Mouse (Mus musculus) limb, embryonic 14.5 days (tissue): ENCODE measurements around the gene Mt1. TPM values are rescaled to one million over a fixed set of nuclear protein-coding genes. Genes with fewer than 3 reads are reported as not detected.

Source experiments
- ATAC-seq: fragments of 200-750 bp; cut with Nextera tagmentation; 2 replicates; pipeline ENCODE4 v1.8.0; 2017; ENCODE audit warnings: low read depth, moderate number of reproducible peaks, moderate TSS enrichment; ENCODE audit not compliant: low FRiP score
- DNase-seq: peaks from one replicate; pipeline ENCODE4 v3.0.0-alpha.2; 2015; ENCODE audit warnings: low spot score
- H3K27ac ChIP-seq: fragments of 300-500 bp; sonication (generic); replicated peaks from 2 replicates; pipeline ENCODE4 v1.5.1; 2014; ENCODE audit warnings: low read depth, mild to moderate bottlenecking, low read length, moderate library complexity, mixed read lengths
- H3K27me3 ChIP-seq: fragments of 300-500 bp; sonication (generic); 2 replicates; pipeline ENCODE4 v1.6.1; 2014; ENCODE audit warnings: low read length, mixed read lengths; ENCODE audit not compliant: control insufficient read depth, insufficient read depth
- H3K36me3 ChIP-seq: fragments of 300-500 bp; sonication (generic); 2 replicates; pipeline ENCODE4 v1.6.1; 2014; ENCODE audit warnings: mild to moderate bottlenecking, low read length, moderate library complexity, mixed read lengths; ENCODE audit not compliant: control insufficient read depth, insufficient read depth
- H3K4me1 ChIP-seq: fragments of 300-500 bp; sonication (generic); 2 replicates; pipeline ENCODE4 v1.6.1; 2014; ENCODE audit warnings: antibody characterized with exemption, low read length, mixed read lengths; ENCODE audit not compliant: control insufficient read depth, insufficient read depth
- H3K4me2 ChIP-seq: fragments of 300-500 bp; sonication (generic); replicated peaks from 2 replicates; pipeline ENCODE4 v1.6.1; 2014; ENCODE audit warnings: low read depth, mild to moderate bottlenecking, low read length, moderate library complexity; ENCODE audit not compliant: severe bottlenecking
- H3K4me3 ChIP-seq: fragments of 300-500 bp; sonication (generic); replicated peaks from 2 replicates; pipeline ENCODE4 v1.5.1; 2014; ENCODE audit warnings: low read length
- H3K9ac ChIP-seq: fragments of 300-500 bp; sonication (generic); 2 replicates; pipeline ENCODE4 v1.6.1; 2014; ENCODE audit warnings: mild to moderate bottlenecking, low read depth, low read length, moderate library complexity; ENCODE audit not compliant: severe bottlenecking
- H3K9me3 ChIP-seq: fragments of 300-500 bp; sonication (generic); 2 replicates; pipeline ENCODE4 v1.6.1; 2016; ENCODE audit warnings: low read length; ENCODE audit not compliant: control insufficient read depth
- POLR2A ChIP-seq: fragments of 200-500 bp; IDR thresholded peaks from 2 replicates; pipeline ENCODE4 v1.8.0; 2012; ENCODE audit warnings: inconsistent platforms, mild to moderate bottlenecking, moderate library complexity, borderline replicate concordance; ENCODE audit not compliant: insufficient read depth, insufficient read length; ENCODE audit errors: extremely low read depth
- WGBS: fragments of 180-500 bp; shearing (Covaris S2); extraction: QIAGEN DNeasy Blood & Tissue Kit; methylation state at CpG from one replicate; pipeline ENCODE4 v1.1.7; 2014; 5-methylcytosine and 5-hydroxymethylcytosine counted together
- polyA plus RNA-seq, 2 experiments: library from polyadenylated mRNA; depleted of rRNA in 1 of 2; stranded (reverse) in 1 of 2; unstranded in 1 of 2; fragments of >200 nt; fragmentation: Nextera tagmentation in 1 of 2; extraction: Ambion mirVana in 1 of 2; gene quantifications; 2 replicates each; pipeline versions ENCODE4 v1.2.1 to v1.2.3; 2012 to 2014

Gene Mt1
- polyA plus RNA-seq, 2 experiments, result 91.7 to 158 TPM

GRCm38 (mm10) chr8:94209639-94210038 is 30.8 kb downstream of the Mt1 start:
- no peak for TF ChIP-seq POLR2A
- no peak overlapping the region for H3K9ac ChIP-seq
- H3K4me3 ChIP-seq, result no peak overlapping the region
- no peaks in the 10 kb centered on the region for H3K27me3 ChIP-seq
- H3K27ac ChIP-seq, result no peak overlapping the region
- H3K36me3 ChIP-seq, result no peaks in the 10 kb centered on the region
- H3K9me3 ChIP-seq, result no peaks in the 10 kb centered on the region
- WGBS, result 83% methylated on average over 6 of the region's 6 CpGs
- peaks cover 4% of the 10 kb centered on the region; the same call in 1 of the 2 replicates for H3K4me1 ChIP-seq
- H3K4me2 ChIP-seq, result no peak overlapping the region
- ATAC-seq (no peak), DNase-seq (no peak)

- no peak overlapping the region for H3K4me2 ChIP-seq
- H3K36me3 ChIP-seq, result no peaks in the 10 kb centered on the region
- DNase-seq (no peak), ATAC-seq (no peak)
- 71% methylated on average over 3 of the region's 3 CpGs for WGBS
- no peak overlapping the region for H3K4me3 ChIP-seq
- no peak for TF ChIP-seq POLR2A
- H3K9ac ChIP-seq, result no peak overlapping the region
- no peaks in the 10 kb centered on the region for H3K9me3 ChIP-seq
- no peaks in the 10 kb centered on the region for H3K27me3 ChIP-seq
- H3K27ac ChIP-seq, result no peak overlapping the region
- peaks cover 7% of the 10 kb centered on the region for H3K4me1 ChIP-seq
Observed at GRCm38 (mm10) chr8:94210225-94210624, 31.3 kb downstream of the Mt1 start.

GRCm38 (mm10) chr8:94213819-94214218 is 34.9 kb downstream of the Mt1 start:
- DNase-seq (no peak), ATAC-seq (no peak)
- peak overlapping the region; percentile 92 for H3K4me2 ChIP-seq
- no peaks in the 10 kb centered on the region for H3K27me3 ChIP-seq
- WGBS, result 70% methylated on average over 6 of the region's 6 CpGs
- H3K9ac ChIP-seq, result 0 out of 2 replicates have a peak overlapping the region, but pooled peaks have one; percentile 79
- H3K36me3 ChIP-seq, result no peaks in the 10 kb centered on the region
- H3K4me1 ChIP-seq, result peaks cover 9% of the 10 kb centered on the region
- TF ChIP-seq POLR2A, result no peak
- no peaks in the 10 kb centered on the region for H3K9me3 ChIP-seq
- no peak overlapping the region for H3K27ac ChIP-seq
- H3K4me3 ChIP-seq, result peak overlapping the region; percentile 82

GRCm38 (mm10) chr8:94214252-94215173 is 35.6 kb downstream of the Mt1 start, which contains the start of gene Nup93:
Nup93 (plus strand) TSS chr8:94214564.
- Histone ChIP-seq H3K36me3 (no peaks in the 10 kb centered on the region), H3K4me3 (peak within 1 kb of the TSS; percentile 82), H3K4me2 (peak within 1 kb of the TSS; percentile 92), H3K9ac (peak within 1 kb of the TSS; percentile 79), H3K4me1 (peaks cover 9% of the 10 kb centered on the region), H3K9me3 (no peaks in the 10 kb centered on the region), H3K27ac (no peak within 1 kb of the TSS), H3K27me3 (no peaks in the 10 kb centered on the region)
- ATAC-seq (peak; percentile 98), DNase-seq (peak; percentile 98)
- TF ChIP-seq POLR2A, result no peak
- under 1% methylated on average over 56 of the region's 68 CpGs for WGBS

- no peaks in the 10 kb centered on the region for H3K27me3 ChIP-seq
- no peak overlapping the region for H3K4me2 ChIP-seq
- no peak overlapping the region for H3K4me3 ChIP-seq
- no peaks in the 10 kb centered on the region for H3K4me1 ChIP-seq
- TF ChIP-seq POLR2A, result no peak
- H3K36me3 ChIP-seq, result peaks cover 2% of the 10 kb centered on the region; the same call in 1 of the 2 replicates
- no peak for DNase-seq
- no peaks in the 10 kb centered on the region for H3K9me3 ChIP-seq
- H3K27ac ChIP-seq, result no peak overlapping the region
- no peak for ATAC-seq
- H3K9ac ChIP-seq, result no peak overlapping the region
- 82% methylated on average over 7 of the region's 7 CpGs for WGBS
Observed at GRCm38 (mm10) chr8:94227381-94227939, 48.6 kb downstream of the Mt1 start.

Other genes starting within 250 kb of the Mt1 start
- 56.9 and 79.0 TPM in 2 replicates for gene Amfr, start 166.2 kb upstream of the Mt1 start, polyA plus RNA-seq (2012; rRNA removed)
- 55.9 and 56.2 TPM in 2 replicates for gene Amfr, start 166.2 kb upstream of the Mt1 start, polyA plus RNA-seq (2014; fragmentation: Nextera tagmentation; extraction: Ambion mirVana)
- 47.2 and 79.3 TPM in 2 replicates for gene Nudt21, start 142.1 kb upstream of the Mt1 start, polyA plus RNA-seq (2012; rRNA removed)
- 117 and 118 TPM in 2 replicates for gene Nudt21, start 142.1 kb upstream of the Mt1 start, polyA plus RNA-seq (2014; fragmentation: Nextera tagmentation; extraction: Ambion mirVana)
- gene Ogfod1, start 141.9 kb upstream of the Mt1 start, polyA plus RNA-seq (2012; rRNA removed), result 13.4 and 13.5 TPM in 2 replicates
- gene Ogfod1, start 141.9 kb upstream of the Mt1 start, polyA plus RNA-seq (2014; fragmentation: Nextera tagmentation; extraction: Ambion mirVana), result 17.3 and 18.7 TPM in 2 replicates
- gene Bbs2, start 80.2 kb upstream of the Mt1 start, polyA plus RNA-seq (2012; rRNA removed), result 26.1 and 27.3 TPM in 2 replicates
- gene Bbs2, start 80.2 kb upstream of the Mt1 start, polyA plus RNA-seq (2014; fragmentation: Nextera tagmentation; extraction: Ambion mirVana), result 12.7 and 15.1 TPM in 2 replicates
- gene Mt4, start 41.9 kb upstream of the Mt1 start, polyA plus RNA-seq (2012; rRNA removed), result not detected in 2 replicates
- gene Mt4, start 41.9 kb upstream of the Mt1 start, polyA plus RNA-seq (2014; fragmentation: Nextera tagmentation; extraction: Ambion mirVana), result not detected in 2 replicates
- 2.0 and 3.3 TPM in 2 replicates for gene Mt3, start 26.5 kb upstream of the Mt1 start, polyA plus RNA-seq (2012; rRNA removed)
- 2.8 and 3.8 TPM in 2 replicates for gene Mt3, start 26.5 kb upstream of the Mt1 start, polyA plus RNA-seq (2014; fragmentation: Nextera tagmentation; extraction: Ambion mirVana)
- 32.8 and 51.6 TPM in 2 replicates for gene Mt2, start 6.4 kb upstream of the Mt1 start, polyA plus RNA-seq (2012; rRNA removed)
- gene Mt2, start 6.4 kb upstream of the Mt1 start, polyA plus RNA-seq (2014; fragmentation: Nextera tagmentation; extraction: Ambion mirVana), result 39.6 and 48.1 TPM in 2 replicates
- 60.5 and 64.0 TPM in 2 replicates for gene Nup93, start 35.5 kb downstream of the Mt1 start, polyA plus RNA-seq (2012; rRNA removed)
- gene Nup93, start 35.5 kb downstream of the Mt1 start, polyA plus RNA-seq (2014; fragmentation: Nextera tagmentation; extraction: Ambion mirVana), result 72.3 and 79.9 TPM in 2 replicates
- gene Slc12a3, start 150.1 kb downstream of the Mt1 start, polyA plus RNA-seq (2012; rRNA removed), result 0.08 and 0.10 TPM in 2 replicates
- not detected in 2 replicates for gene Slc12a3, start 150.1 kb downstream of the Mt1 start, polyA plus RNA-seq (2014; fragmentation: Nextera tagmentation; extraction: Ambion mirVana)
- 72.9 and 86.3 TPM in 2 replicates for gene Herpud1, start 207.4 kb downstream of the Mt1 start, polyA plus RNA-seq (2012; rRNA removed)
- 76.8 and 84.1 TPM in 2 replicates for gene Herpud1, start 207.4 kb downstream of the Mt1 start, polyA plus RNA-seq (2014; fragmentation: Nextera tagmentation; extraction: Ambion mirVana)